Mouse (Mus musculus): ENCODE results near the gene Tnnc2.

GRCm38 (mm10) chr2:164785481-164786387 lies 6.0 kb upstream of the Tnnc2 start, which contains the start of gene Snx21:
- TF ChIP-seq CTCF (conservative IDR thresholded peaks at IDR 0.05; ENCODE audit: insufficient read depth, insufficient read length, low read depth, low read length): peak; percentile 23; the same call in 1 of the 2 replicates
- TF ChIP-seq POLR2A (IDR thresholded peaks at IDR 0.05; ENCODE audit: low read depth, low read length): peak; percentile 24

Measured in kidney, adult 2 months (tissue).